Mouse (Mus musculus) layer of hippocampus, adult 18-20 months (tissue): ENCODE measurements at regions not wholly inside any gene's neighbourhood (a gene's known extent, or its start where the extent isn't known, plus 50 kb on each side); places are given as distances from the start of the nearest gene placed in this dataset.

ENCODE experiments used
- DNase-seq, 2 experiments: peaks; one replicate each; pipeline ENCODE4 v3.0.0; 2022; ENCODE audit warnings: low spot score in 2 of 2

- DNase-seq: no peak
Measured at GRCm38 (mm10) chr5:126559011-126559410, 682.6 kb upstream of the Tmem132c start.

DNA sequence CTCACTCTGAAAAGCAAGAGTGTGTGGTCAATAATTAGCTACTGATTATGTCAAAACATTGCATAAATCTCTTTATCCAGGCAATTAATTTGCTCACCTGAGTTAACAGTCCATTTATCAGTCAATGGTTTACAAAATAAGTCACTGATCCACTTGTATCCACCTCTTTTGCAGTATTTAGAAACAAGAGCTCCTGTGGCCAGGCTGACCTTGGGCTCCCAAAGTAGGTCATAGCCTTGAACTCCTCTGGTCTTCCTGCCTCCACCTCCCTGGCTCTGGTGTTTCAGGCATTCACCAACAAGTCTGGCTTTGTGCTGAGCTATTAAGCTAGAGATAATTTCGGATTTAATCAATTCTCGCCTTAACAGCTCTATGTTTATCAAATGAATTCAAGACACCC is 675.8 kb upstream of the Tmem132c start:
- no peak for DNase-seq

GRCm38 (mm10) chr5:126566226-126566625 is 675.4 kb upstream of the Tmem132c start:
- no peak for DNase-seq

DNA sequence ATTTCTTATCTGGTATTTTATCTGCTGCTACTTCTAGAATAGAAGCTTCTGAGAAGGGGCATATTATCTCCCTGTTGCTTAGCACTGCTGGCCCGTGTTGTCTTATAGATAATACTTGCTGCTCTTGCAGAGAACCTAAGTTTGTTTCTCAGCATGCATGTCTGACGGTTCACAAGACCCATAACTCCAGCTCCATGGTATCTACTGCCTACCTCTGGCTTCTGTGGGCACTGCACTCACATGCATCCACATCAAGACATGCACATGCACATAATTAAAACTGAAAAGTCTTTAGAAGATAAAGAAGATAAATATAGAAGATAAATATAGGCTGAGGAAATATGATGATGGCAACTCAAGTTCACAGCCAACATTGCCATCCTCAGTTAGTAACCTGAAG is 667.8 kb upstream of the Tmem132c start:
- no peak for DNase-seq

GRCm38 (mm10) chr5:126597786-126598330 is 643.8 kb upstream of the Tmem132c start:
- no peak for DNase-seq

DNA sequence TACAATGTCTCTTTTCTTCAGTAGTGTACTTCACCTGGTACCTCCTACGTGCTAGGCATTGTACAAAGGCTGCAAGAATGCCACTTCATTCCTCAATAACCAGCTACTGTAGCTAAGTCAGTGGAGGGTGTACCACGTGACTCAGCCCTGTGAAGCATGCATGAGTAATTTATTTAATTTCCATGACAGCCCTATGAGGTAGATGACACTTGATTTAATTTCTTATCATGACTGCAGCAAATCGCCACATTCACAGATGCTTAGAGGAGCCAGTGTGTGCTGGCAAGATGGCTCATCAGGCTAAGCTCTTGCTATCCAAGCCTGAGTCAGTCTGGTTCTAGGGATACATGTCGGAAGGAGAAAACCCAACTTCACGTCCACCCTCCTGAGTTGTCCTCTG is 642.0 kb upstream of the Tmem132c start:
- DNase-seq: no peak

GRCm38 (mm10) chr5:126606756-126607155 is 634.9 kb upstream of the Tmem132c start:
- DNase-seq: peak in 1 of 2 experiments; percentile 6

DNA sequence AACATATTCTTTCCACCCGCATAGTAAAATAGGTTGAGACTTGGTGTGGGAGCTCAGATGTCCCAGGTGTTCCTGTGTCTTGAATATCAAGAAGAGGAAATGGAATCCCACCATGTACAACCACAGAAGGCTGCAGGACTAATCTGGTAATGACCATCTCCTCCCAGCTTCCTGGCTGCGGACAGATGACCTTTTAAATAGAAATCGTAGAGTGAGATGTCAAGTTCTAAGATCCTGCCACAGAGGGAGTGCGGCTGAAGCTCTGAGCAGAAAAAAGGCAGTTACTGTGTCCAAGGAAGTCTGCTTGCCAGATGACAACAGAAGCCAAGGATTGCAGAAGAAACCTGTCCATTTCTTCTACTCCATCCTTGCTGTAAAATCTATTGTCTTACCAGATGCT is 629.0 kb upstream of the Tmem132c start:
- DNase-seq: no peak

GRCm38 (mm10) chr5:126622551-126622950 is 619.1 kb upstream of the Tmem132c start:
- DNase-seq: no peak

- DNase-seq: peak; percentile 44 to 81
Measured at GRCm38 (mm10) chr5:126623205-126623604, 618.4 kb upstream of the Tmem132c start.

DNA sequence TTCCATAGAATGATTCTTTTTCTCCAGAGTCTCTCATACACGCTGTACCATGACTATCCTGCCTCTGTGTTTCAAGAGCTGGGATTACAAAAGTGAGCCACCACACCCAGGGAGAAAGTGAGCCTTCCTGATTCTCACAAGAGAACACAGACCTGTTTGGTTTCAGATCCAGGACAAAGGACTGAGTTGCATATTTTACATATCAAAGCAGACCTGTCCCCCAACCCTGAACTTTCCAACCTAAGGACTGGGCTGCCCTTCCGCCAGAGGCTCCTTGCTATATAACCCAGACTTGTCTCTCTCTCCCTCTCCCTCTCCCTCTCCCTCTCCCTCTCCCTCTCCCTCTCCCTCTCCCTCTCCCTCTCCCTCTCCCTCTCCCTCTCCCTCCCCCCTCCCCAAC is 611.8 kb upstream of the Tmem132c start:
- no peak for DNase-seq

DNA sequence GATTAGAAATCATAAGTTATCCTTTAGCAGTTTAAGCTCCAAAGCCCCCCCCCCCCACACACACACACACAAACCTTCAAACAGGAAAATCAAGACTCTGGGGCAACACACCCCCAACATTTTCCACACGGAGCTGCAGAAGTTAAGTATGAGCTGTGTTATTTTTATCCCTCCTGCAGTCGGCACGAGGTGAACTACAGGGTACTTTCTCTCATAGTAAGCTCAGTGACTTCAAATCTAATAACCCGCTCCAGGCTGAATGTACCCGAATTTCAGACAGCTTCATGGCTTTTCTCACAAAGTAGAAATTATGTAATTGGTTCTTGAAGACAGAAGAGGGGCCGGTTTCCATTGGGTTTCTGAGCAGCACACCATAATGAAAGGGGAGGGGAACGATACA is 591.2 kb upstream of the Tmem132c start:
- no peak for DNase-seq

DNA sequence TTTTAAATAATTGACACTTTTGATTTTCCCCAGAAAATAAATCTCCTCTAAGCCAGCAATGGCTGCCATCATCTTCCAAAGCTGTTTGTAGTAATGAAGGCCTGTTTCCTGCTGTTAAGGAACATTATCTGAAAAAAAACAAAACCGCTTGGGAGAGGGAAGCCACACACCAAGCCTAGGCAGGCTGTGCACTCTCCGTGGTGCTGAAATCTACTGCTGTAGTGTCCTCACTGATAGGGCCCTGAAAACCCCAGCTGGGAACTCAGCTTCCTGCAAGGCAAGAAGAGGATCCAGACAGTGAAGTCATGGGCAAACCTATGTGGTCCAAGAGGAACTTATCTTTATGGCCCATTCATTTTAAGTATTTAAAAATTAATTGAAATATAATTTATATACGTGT is 590.2 kb upstream of the Tmem132c start:
- no peak for DNase-seq

DNA sequence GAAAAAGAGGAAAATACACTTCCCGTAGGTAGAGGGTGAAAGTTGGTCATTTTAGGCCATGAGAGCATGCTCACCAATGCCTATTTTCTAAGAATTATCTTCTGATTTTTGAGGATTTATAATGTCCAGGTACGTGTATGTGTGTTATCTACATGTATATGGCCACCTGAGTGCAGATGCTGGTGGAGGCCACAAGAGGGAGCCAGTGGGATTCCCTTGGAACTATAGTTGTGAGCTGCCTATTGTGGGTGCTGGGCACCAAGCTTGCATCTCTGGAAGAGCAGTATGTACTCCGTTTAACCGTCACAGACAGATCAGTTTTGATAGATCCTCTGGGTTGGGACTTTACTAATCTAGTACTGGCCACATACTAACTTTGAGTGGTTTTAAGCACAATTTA is 579.0 kb upstream of the Tmem132c start:
- no peak for DNase-seq

DNA sequence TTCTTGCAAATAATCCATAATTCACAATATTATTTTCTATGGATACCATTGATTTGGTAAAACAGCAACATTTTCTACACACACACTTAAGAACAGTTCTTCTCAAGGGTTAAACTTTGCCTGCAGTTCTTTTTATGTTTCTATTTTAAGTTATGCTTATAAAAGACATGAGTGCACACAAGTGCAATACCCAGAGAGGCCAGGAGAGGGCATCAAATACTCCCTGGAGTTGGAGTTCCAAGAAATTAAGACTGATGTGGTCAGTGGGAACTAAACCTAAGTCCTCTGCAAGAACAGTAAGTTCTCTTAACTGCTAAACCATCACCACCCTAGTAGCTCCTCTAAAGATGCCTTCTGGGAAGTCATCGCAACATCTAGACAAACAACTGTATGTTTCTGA is 570.5 kb upstream of the Tmem132c start:
- DNase-seq: peak; percentile 35 to 63

- DNase-seq: no peak
Measured at GRCm38 (mm10) chr5:126680262-126680661, 561.3 kb upstream of the Tmem132c start.

DNA sequence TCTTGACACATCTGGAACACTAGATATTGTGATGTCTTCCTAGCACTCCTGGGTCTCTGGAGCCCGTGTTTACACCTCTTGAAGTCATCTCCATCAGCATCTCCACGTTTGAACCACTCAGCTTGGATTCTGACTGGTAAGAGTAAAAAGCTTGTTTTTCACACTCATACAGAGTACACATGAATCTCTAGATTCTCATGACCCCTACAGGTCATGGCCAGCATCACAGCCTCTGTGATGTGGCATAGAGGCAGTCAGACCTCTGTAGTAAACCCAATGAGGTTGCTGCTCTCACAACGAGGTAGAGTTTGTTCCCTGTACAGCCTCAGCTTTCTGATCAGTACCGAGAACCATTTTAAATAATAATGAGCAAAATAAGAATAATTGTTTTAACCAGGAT is 542.3 kb upstream of the Tmem132c start:
- peak in 1 of 2 experiments; percentile 54 for DNase-seq

DNA sequence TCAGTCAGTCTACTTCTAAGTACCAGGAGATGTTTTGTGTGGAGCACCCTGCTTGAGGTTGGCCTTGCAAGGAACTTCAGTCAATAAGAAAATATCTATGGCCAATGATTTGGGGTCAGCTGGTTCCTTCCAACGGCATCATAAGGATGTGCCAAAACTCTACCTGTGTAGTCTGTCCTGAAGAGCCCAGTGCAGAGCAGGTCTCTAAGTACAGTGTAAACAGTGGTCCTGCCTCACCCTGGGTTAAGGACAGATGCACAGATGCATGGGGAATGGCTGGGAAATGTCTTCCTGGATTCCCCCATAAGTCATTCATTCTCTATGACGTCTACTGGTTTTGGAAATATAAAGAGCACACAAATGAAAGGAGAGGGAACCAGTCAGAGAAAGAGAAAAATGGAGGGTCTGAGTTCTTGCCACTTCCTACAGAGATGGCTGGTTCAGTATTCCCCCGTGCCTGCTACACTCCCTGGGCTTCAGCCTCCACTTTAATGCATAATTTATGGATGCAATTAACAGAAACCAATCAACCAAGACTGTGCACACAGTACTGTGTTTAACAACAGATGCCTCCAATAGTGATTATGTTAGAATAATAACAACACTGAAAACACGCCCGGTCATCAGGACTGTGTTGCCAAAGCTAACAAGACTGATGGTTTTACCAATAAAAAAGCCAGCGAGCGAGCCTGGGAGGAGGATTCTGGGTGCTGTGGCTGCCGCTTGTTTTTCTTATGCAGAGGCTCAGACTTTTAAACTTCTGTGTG is 537.9 kb upstream of the Tmem132c start:
- DNase-seq: peak in 1 of 2 experiments; percentile 32

GRCm38 (mm10) chr5:126705871-126706270 is 535.7 kb upstream of the Tmem132c start:
- peak in 1 of 2 experiments; percentile 60 for DNase-seq

DNA sequence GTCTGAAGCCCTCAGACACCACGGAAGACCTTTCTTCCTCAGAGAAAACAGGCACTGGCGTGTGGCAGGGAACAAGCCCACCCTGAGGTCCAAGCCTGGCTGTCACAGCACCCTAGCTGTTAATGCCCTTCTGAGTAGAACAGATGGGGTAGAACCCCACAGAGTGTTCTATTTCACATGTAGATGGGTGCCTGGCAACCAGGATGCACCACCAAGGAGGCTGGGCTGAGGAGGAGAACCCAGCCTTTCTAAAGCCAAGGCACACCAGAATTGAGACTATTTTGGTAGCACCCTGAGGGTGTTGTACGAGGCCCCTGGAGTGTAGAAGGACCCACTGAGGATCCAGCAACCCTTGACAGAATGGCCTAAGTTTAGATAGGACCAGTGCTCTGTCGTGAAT is 534.9 kb upstream of the Tmem132c start:
- DNase-seq: peak in 1 of 2 experiments; percentile 37

DNA sequence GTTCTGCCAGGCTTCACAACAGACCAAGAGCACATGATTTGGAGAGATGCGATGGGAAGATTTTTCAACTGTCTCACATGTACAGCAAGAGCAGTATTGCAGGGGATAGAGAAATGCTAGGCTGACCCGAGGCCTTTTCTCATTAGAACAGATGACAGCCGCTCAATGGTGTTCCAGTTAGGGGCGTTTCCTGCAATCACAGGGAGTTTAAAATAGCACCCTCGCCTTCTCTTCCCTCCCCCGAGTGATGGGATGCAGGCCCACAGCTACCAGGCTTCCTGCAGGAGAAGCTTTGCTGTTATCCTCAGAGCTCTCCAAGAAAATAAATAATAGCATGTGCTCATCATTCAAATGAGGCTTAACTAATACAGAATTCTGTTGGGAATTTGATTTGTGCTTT is 526.9 kb upstream of the Tmem132c start:
- DNase-seq: peak in 1 of 2 experiments; percentile 34

DNA sequence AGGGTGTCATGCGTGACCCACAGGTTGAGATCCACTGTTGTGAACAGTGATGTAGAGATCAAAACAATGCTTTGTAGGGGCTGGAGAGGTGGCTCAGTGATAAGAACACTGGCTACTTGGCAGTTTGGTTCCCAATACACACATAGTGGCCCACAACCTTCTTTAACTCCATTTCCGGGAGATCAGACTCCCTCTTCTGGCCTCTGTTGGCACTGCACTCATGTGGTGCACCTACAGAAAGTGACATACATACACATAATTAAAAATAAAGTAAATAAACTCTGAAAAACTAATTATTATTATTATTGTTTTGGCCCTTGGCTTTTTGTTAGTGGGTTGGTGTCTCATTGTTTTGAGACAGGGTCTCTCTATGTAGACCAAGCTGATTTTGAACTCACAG is 523.2 kb upstream of the Tmem132c start:
- DNase-seq: no peak

DNA sequence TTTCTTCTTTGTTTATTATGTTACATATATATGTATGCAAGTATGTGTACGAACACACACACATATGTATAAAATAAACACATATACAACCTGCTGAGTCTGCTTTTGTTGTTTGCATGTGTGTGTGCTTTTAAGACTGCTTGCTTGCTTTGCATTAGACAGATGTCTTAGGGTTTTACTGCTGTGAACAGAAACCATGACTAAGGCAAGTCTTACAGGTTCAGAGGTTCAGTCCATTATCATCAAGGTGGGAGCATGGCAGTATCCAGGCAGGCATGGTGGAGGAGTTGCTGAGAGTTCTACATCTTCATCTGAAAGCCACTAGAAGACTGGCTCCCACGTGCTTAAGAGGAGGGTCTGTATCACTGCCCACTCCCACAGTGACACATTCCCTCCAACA is 520.3 kb upstream of the Tmem132c start:
- no peak for DNase-seq
